Mouse (Mus musculus) granulocyte monocyte progenitor cell, adult 5-6 weeks (primary cell): Measurements from ENCODE around the gene Foxc2. TPM values are rescaled to one million over a fixed set of nuclear protein-coding genes. Genes with fewer than 3 reads are reported as not detected.

Source experiments
- ATAC-seq: replicated peaks from 2 replicates; pipeline ENCODE4 v1.8.0; 2016; ENCODE audit warnings: mild to moderate bottlenecking, moderate TSS enrichment, inconsistent platforms; ENCODE audit not compliant: poor library complexity, severe bottlenecking
- total RNA-seq, 2 experiments: library from RNA; stranded (forward) in 1 of 2; stranded (reverse) in 1 of 2; fragments of 200-712, 200-1000 nt in 1 of 2; fragments of >200 nt in 1 of 2; fragmentation: Nextera tagmentation in 1 of 2; gene quantifications; 2 replicates each; pipeline ENCODE4 v1.2.3; 2014 to 2017

Gene Foxc2
- total RNA-seq, 2 experiments from 2014 or later, result not detected

- ATAC-seq, result no peak
These were observed 2.9 kb downstream of the Foxc2 start for GRCm38 (mm10) chr8:121118634-121119420.

- ATAC-seq, result no peak
These were observed 3.9 kb downstream of the Foxc2 start for GRCm38 (mm10) chr8:121119635-121120455.

- ATAC-seq, result no peak
These were observed 4.8 kb downstream of the Foxc2 start for GRCm38 (mm10) chr8:121120456-121121419.

GRCm38 (mm10) chr8:121121704-121122103 lies 5.7 kb downstream of the Foxc2 start:
- no peak for ATAC-seq

GRCm38 (mm10) chr8:121122368-121122767 lies 6.4 kb downstream of the Foxc2 start:
- no peak for ATAC-seq

GRCm38 (mm10) chr8:121123113-121123512 lies 7.1 kb downstream of the Foxc2 start:
- no peak for ATAC-seq

- no peak for ATAC-seq
These were observed 8.7 kb downstream of the Foxc2 start for GRCm38 (mm10) chr8:121124547-121125239.

- peak; percentile 76 for ATAC-seq
These were observed 9.4 kb downstream of the Foxc2 start for GRCm38 (mm10) chr8:121125311-121125876.

GRCm38 (mm10) chr8:121126191-121126590 lies 10.2 kb downstream of the Foxc2 start:
- ATAC-seq, result no peak

GRCm38 (mm10) chr8:121126694-121127093 lies 10.7 kb downstream of the Foxc2 start:
- ATAC-seq, result no peak

GRCm38 (mm10) chr8:121127291-121127701 lies 11.3 kb downstream of the Foxc2 start:
- ATAC-seq, result no peak

- ATAC-seq, result no peak
These were observed 11.9 kb downstream of the Foxc2 start, which contains the start of gene Foxl1 for GRCm38 (mm10) chr8:121127756-121128375. Gene Foxl1, plus strand, starts transcription at chr8:121127940.

GRCm38 (mm10) chr8:121128531-121129264 lies 12.7 kb downstream of the Foxc2 start:
- no peak for ATAC-seq

- no peak for ATAC-seq
These were observed 13.4 kb downstream of the Foxc2 start for GRCm38 (mm10) chr8:121129265-121129940.

- ATAC-seq, result 0 out of 2 replicates have a peak, but pooled peaks have one; percentile 41
These were observed 14.6 kb downstream of the Foxc2 start for GRCm38 (mm10) chr8:121130522-121130921.

GRCm38 (mm10) chr8:121132961-121133513 lies 17.1 kb downstream of the Foxc2 start:
- ATAC-seq, result no peak

- ATAC-seq, result no peak
These were observed 18.1 kb downstream of the Foxc2 start for GRCm38 (mm10) chr8:121134102-121134501.
